Mouse (Mus musculus): Measurements from ENCODE around the gene Ube2j2.

- TF ChIP-seq CTCF (IDR thresholded peaks at IDR 0.05; ENCODE audit: insufficient read depth, low read length) (no peak), POLR2A (IDR thresholded peaks at IDR 0.05; ENCODE audit: borderline replicate concordance, extremely low read depth, low read depth, low read length) (no peak)
Measured at GRCm38 (mm10) chr4:155906125-155906524, 37.5 kb upstream of the Ube2j2 start.
